8 mouse cellular contexts compared by ENCODE assay signal in genomic region chr4:155561661-155562442, GRCm38 (mm10). TPM values are rescaled to one million over a fixed set of nuclear protein-coding genes. Genes with fewer than 3 reads are reported as not detected.
A peak's percentile ranks its signal among the peaks of the same experiment; 100 is the strongest.
DNase-seq lines count a peak whose midpoint lies in the region; ATAC-seq and TF ChIP-seq lines count a peak whose summit lies in the region.

Gene Nadk (plus strand): TSS chr4:155562378.

- DNase-seq in cerebellum, adult 11 months: peak; percentile 31
- DNase-seq in cerebellum, postnatal 36 days: no peak
- peak; percentile 22 for DNase-seq in embryo, embryonic 11 days
- peak in 1 of 2 experiments; percentile 63 for DNase-seq in heart, adult 2 months
- no peak for DNase-seq in layer of hippocampus, postnatal 14 days (ENCODE audit: low spot score in 2 of 2)
- peak; percentile 37 to 44 for DNase-seq in lung, postnatal 4 days
- no peak for DNase-seq in stomach, postnatal 0 days (ENCODE audit: low spot score)

- no peak within 1 kb of the TSS; the same call in 1 of the 2 replicates for H3K9ac ChIP-seq in ES-Bruce4 (ENCODE audit: low read depth, poor library complexity, severe bottlenecking)
- peak within 1 kb of the TSS; percentile 3; the same call in 1 of the 2 replicates for H3K9ac ChIP-seq in heart, adult 2 months (ENCODE audit: low read depth, low read length)
- H3K9ac ChIP-seq in stomach, postnatal 0 days (ENCODE audit: low read length): peak within 1 kb of the TSS; percentile 51; the same call in 1 of the 2 replicates

- peak within 1 kb of the TSS; percentile 30; the same call in 1 of the 2 replicates for H3K4me3 ChIP-seq in ES-Bruce4 (ENCODE audit: low read depth, low read length)
- peak within 1 kb of the TSS; percentile 46 for H3K4me3 ChIP-seq in heart, adult 2 months
- H3K4me3 ChIP-seq in stomach, postnatal 0 days (ENCODE audit: low read depth, low read length): peak within 1 kb of the TSS; percentile 24

- TF ChIP-seq EP300 in ES-Bruce4 (IDR thresholded peaks at IDR 0.05; ENCODE audit: insufficient read depth, low read depth, low read length): no peak
- no peak for TF ChIP-seq EP300 in heart, adult 2 months (IDR thresholded peaks at IDR 0.05; ENCODE audit: insufficient read depth, low read depth, low read length)
- no peak for TF ChIP-seq EP300 in stomach, postnatal 0 days (optimal IDR thresholded peaks at IDR 0.05)

- TF ChIP-seq CTCF in ES-Bruce4 (IDR thresholded peaks at IDR 0.05; ENCODE audit: low read depth, low read length): no peak
- no peak for TF ChIP-seq CTCF in heart, adult 2 months (IDR thresholded peaks at IDR 0.05)
- no peak for TF ChIP-seq CTCF in stomach, postnatal 0 days (IDR thresholded peaks at IDR 0.05; ENCODE audit: low read depth)

- no peaks in the 10 kb centered on the region for H3K9me3 ChIP-seq in ES-Bruce4 (replicated peaks; ENCODE audit: control insufficient read depth, insufficient read depth, low read length, poor library complexity, severe bottlenecking)
- H3K9me3 ChIP-seq in stomach, postnatal 0 days (ENCODE audit: control insufficient read depth, low read length): no peaks in the 10 kb centered on the region

- 42% methylated on average over 7 of the region's 7 CpGs for WGBS in heart, adult 2 months
- 49% methylated on average over 7 of the region's 7 CpGs for WGBS in stomach, postnatal 0 days

- H3K27ac ChIP-seq in ES-Bruce4 (ENCODE audit: insufficient read depth, low read length): no peak within 1 kb of the TSS; the same call in 1 of the 2 replicates
- peak within 1 kb of the TSS; percentile 74 for H3K27ac ChIP-seq in heart, adult 2 months
- peak within 1 kb of the TSS; percentile 76 for H3K27ac ChIP-seq in stomach, postnatal 0 days (replicated peaks)

- H3K27me3 ChIP-seq in ES-Bruce4 (ENCODE audit: control insufficient read depth, insufficient read depth, low read length, poor library complexity, severe bottlenecking): no peaks in the 10 kb centered on the region
- H3K27me3 ChIP-seq in heart, adult 2 months (ENCODE audit: control insufficient read depth, insufficient read depth, low read length): no peaks in the 10 kb centered on the region
- no peaks in the 10 kb centered on the region for H3K27me3 ChIP-seq in stomach, postnatal 0 days (ENCODE audit: control insufficient read depth, insufficient read depth, low read length)

- peaks cover 24% of the 10 kb centered on the region for H3K36me3 ChIP-seq in ES-Bruce4 (ENCODE audit: control insufficient read depth, insufficient read depth, low read length, poor library complexity, severe bottlenecking)
- peaks cover 8% of the 10 kb centered on the region for H3K36me3 ChIP-seq in heart, adult 2 months (ENCODE audit: control insufficient read depth, insufficient read depth, low read length)
- H3K36me3 ChIP-seq in stomach, postnatal 0 days (ENCODE audit: control insufficient read depth, insufficient read depth, low read length): peaks cover 17% of the 10 kb centered on the region; the same call in 1 of the 2 replicates

- no peaks in the 10 kb centered on the region for H3K79me2 ChIP-seq in heart, adult 2 months (replicated peaks; ENCODE audit: control insufficient read depth, insufficient read depth, low read length)

- intact Hi-C loops in heart, adult 2 months (cut with DNase I): loop anchor here (2.0 to 5.0 kb wide), 2 partner anchors 39 to 40 kb away; partner anchors contain the start of gene Slc35e2

- peak within 1 kb of the TSS; percentile 85 for H3K4me2 ChIP-seq in stomach, postnatal 0 days (replicated peaks; ENCODE audit: low read depth)

- no peaks in the 10 kb centered on the region for H3K4me1 ChIP-seq in ES-Bruce4 (ENCODE audit: control insufficient read depth, insufficient read depth, low read length)
- H3K4me1 ChIP-seq in heart, adult 2 months (ENCODE audit: control insufficient read depth, insufficient read depth, low read length): peaks cover 23% of the 10 kb centered on the region
- H3K4me1 ChIP-seq in stomach, postnatal 0 days (replicated peaks; ENCODE audit: control insufficient read depth, insufficient read depth): peaks cover 16% of the 10 kb centered on the region; the same call in 1 of the 2 replicates

- TF ChIP-seq POLR2A in ES-Bruce4 (IDR thresholded peaks at IDR 0.05; ENCODE audit: insufficient read depth, low read length): no peak
- 0 out of 2 replicates have a peak, but pooled peaks have one; percentile 30 for TF ChIP-seq POLR2A in heart, adult 2 months (IDR thresholded peaks at IDR 0.05; ENCODE audit: insufficient read depth, low read depth, low read length)

- no peak for ATAC-seq in stomach, postnatal 0 days (ENCODE audit: low FRiP score, low TSS enrichment)

RNA-seq across cellular contexts. Expression of gene Nadk, which starts in this region (rescaled TPM):
- polyA plus RNA-seq in ES-Bruce4 (2011; ENCODE audit: insufficient read depth, insufficient read length, low read depth, missing spikeins): 108 and 116 TPM in 2 replicates
- 10 to 100 TPM; 28.4 to 33.2 TPM for total RNA-seq in heart, adult 2 months (2021)
- 42.0 and 49.5 TPM in 2 replicates for polyA plus RNA-seq in heart, adult 2 months (2012; rRNA removed)
- total RNA-seq in layer of hippocampus, postnatal 14 days (2021): 10 to 100 TPM; 61.0 to 68.9 TPM
- polyA plus RNA-seq in stomach, postnatal 0 days (2015; fragmentation: Nextera tagmentation; extraction: Ambion mirVana): 75.2 and 78.4 TPM in 2 replicates

Comparison
In these comparisons a context has a peak if more than half of its experiments do, and no peak if none do; other contexts are left out.
1. DNase-seq: peak in cerebellum, adult 11 months (single experiment), embryo, embryonic 11 days (single experiment) and lung, postnatal 4 days (2 of 2); none in cerebellum, postnatal 36 days (0 of 2), layer of hippocampus, postnatal 14 days (0 of 2) and stomach, postnatal 0 days (single experiment).
2. Peak in every context shown above with its lines, with median percentiles within 50 percentile points of each other: H3K4me3 ChIP-seq.